Mouse (Mus musculus): Measurements from ENCODE around the gene Camk2g. TPM values are rescaled to one million over a fixed set of nuclear protein-coding genes. Genes with fewer than 3 reads are reported as not detected.
A peak's percentile ranks its signal among the peaks of the same experiment; 100 is the strongest.

Gene Camk2g
- polyA plus RNA-seq, 2 experiments = 3.9 to 5.4 TPM

GRCm38 (mm10) chr14:20836171-20836904, 42.5 kb upstream of the Camk2g start, which contains the start of gene Plau:
TSS of gene Plau (plus strand) at chr14:20836660.
- Histone ChIP-seq H3K27me3 (ENCODE audit: control insufficient read depth, insufficient read depth, low read length) (peaks cover 14% of the 10 kb centered on the region; the same call in 1 of the 2 replicates), H3K4me1 (replicated peaks; ENCODE audit: control insufficient read depth in 2 of 2, insufficient read depth in 2 of 2, low read length in 1 of 2) (peaks cover 0 to 3% of the 10 kb centered on the region in 2 experiments; a peak in 1 of 4 replicates), H3K27ac (no peak within 1 kb of the TSS), H3K4me2 (ENCODE audit: low read depth) (peak within 1 kb of the TSS; percentile 68), H3K9me3 (ENCODE audit: control insufficient read depth, low read length) (no peaks in the 10 kb centered on the region), H3K9ac (replicated peaks) (no peak within 1 kb of the TSS), H3K4me3 (ENCODE audit: insufficient read depth in 1 of 2, low read depth in 2 of 2, low read length in 2 of 2) (peak within 1 kb of the TSS; percentile 45 to 46), H3K36me3 (replicated peaks; ENCODE audit: control insufficient read depth, insufficient read depth, low read depth) (no peaks in the 10 kb centered on the region)
- 2% methylated on average over 33 of the region's 33 CpGs for WGBS (ENCODE audit: insufficient replicate concordance)
- peak in 1 of 3 experiments; percentile 19 for DNase-seq (ENCODE audit: low read depth in 3 of 3, low spot score in 3 of 3)
- peak; percentile 50; the same call in 1 of the 2 replicates for ATAC-seq (ENCODE audit: insufficient read depth)
- TF ChIP-seq EP300 (IDR thresholded peaks at IDR 0.05; ENCODE audit: low read depth) (no peak), CTCF (IDR thresholded peaks at IDR 0.05; ENCODE audit: low read depth) (no peak)

GRCm38 (mm10) chr14:20834136-20834535, 40.2 kb upstream of the Camk2g start:
- no peak for ATAC-seq (ENCODE audit: insufficient read depth)

GRCm38 (mm10) chr14:20833525-20833924, 39.6 kb upstream of the Camk2g start:
- DNase-seq (ENCODE audit: low read depth in 3 of 3, low spot score in 3 of 3) = no peak
- Histone ChIP-seq H3K4me3 (ENCODE audit: insufficient read depth in 1 of 2, low read depth in 2 of 2, low read length in 2 of 2) (no peak overlapping the region), H3K27me3 (ENCODE audit: control insufficient read depth, insufficient read depth, low read length) (peaks cover 14% of the 10 kb centered on the region; the same call in 1 of the 2 replicates), H3K9ac (replicated peaks) (no peak overlapping the region), H3K9me3 (ENCODE audit: control insufficient read depth, low read length) (no peaks in the 10 kb centered on the region), H3K4me2 (ENCODE audit: low read depth) (no peak overlapping the region), H3K4me1 (replicated peaks; ENCODE audit: control insufficient read depth in 2 of 2, insufficient read depth in 2 of 2, low read length in 1 of 2) (peaks cover 0 to 8% of the 10 kb centered on the region in 2 experiments; a peak in 2 of 4 replicates), H3K27ac (no peak overlapping the region), H3K36me3 (replicated peaks; ENCODE audit: control insufficient read depth, insufficient read depth, low read depth) (no peaks in the 10 kb centered on the region)
- ATAC-seq (ENCODE audit: insufficient read depth) = no peak
- TF ChIP-seq CTCF (IDR thresholded peaks at IDR 0.05; ENCODE audit: low read depth) (no peak), EP300 (IDR thresholded peaks at IDR 0.05; ENCODE audit: low read depth) (no peak)
- 58% methylated on average over 4 of the region's 4 CpGs for WGBS (ENCODE audit: insufficient replicate concordance)

More at GRCm38 (mm10) chr14:20834136-20834535, 40.2 kb upstream of the Camk2g start:
- no peak overlapping the region for H3K4me2 ChIP-seq (ENCODE audit: low read depth)
- H3K9ac ChIP-seq (replicated peaks) = no peak overlapping the region
- 13% methylated on average over 7 of the region's 7 CpGs for WGBS (ENCODE audit: insufficient replicate concordance)
- H3K36me3 ChIP-seq (replicated peaks; ENCODE audit: control insufficient read depth, insufficient read depth, low read depth) = no peaks in the 10 kb centered on the region
- H3K4me1 ChIP-seq (replicated peaks; ENCODE audit: control insufficient read depth in 2 of 2, insufficient read depth in 2 of 2, low read length in 1 of 2) = peaks cover 0 to 8% of the 10 kb centered on the region in 2 experiments; a peak in 2 of 4 replicates
- no peak for TF ChIP-seq EP300 (IDR thresholded peaks at IDR 0.05; ENCODE audit: low read depth)
- TF ChIP-seq CTCF (IDR thresholded peaks at IDR 0.05; ENCODE audit: low read depth) = no peak
- no peak overlapping the region for H3K27ac ChIP-seq
- H3K4me3 ChIP-seq (ENCODE audit: insufficient read depth in 1 of 2, low read depth in 2 of 2, low read length in 2 of 2) = no peak overlapping the region
- no peak for DNase-seq (ENCODE audit: low read depth in 3 of 3, low spot score in 3 of 3)
- no peaks in the 10 kb centered on the region for H3K9me3 ChIP-seq (ENCODE audit: control insufficient read depth, low read length)
- H3K27me3 ChIP-seq (ENCODE audit: control insufficient read depth, insufficient read depth, low read length) = peaks cover 14% of the 10 kb centered on the region; the same call in 1 of the 2 replicates

GRCm38 (mm10) chr14:20831915-20832314, 38.0 kb upstream of the Camk2g start:
- 49% methylated on average over 1 of the region's 1 CpGs for WGBS (ENCODE audit: insufficient replicate concordance)

More at GRCm38 (mm10) chr14:20831915-20832314, 38.0 kb upstream of the Camk2g start:
- Histone ChIP-seq H3K4me3 (ENCODE audit: insufficient read depth in 1 of 2, low read depth in 2 of 2, low read length in 2 of 2) (no peak overlapping the region), H3K27me3 (ENCODE audit: control insufficient read depth, insufficient read depth, low read length) (peaks cover 11% of the 10 kb centered on the region; the same call in 1 of the 2 replicates), H3K9me3 (ENCODE audit: control insufficient read depth, low read length) (no peaks in the 10 kb centered on the region), H3K36me3 (replicated peaks; ENCODE audit: control insufficient read depth, insufficient read depth, low read depth) (no peaks in the 10 kb centered on the region), H3K9ac (replicated peaks) (no peak overlapping the region), H3K4me2 (ENCODE audit: low read depth) (no peak overlapping the region), H3K4me1 (replicated peaks; ENCODE audit: control insufficient read depth in 2 of 2, insufficient read depth in 2 of 2, low read length in 1 of 2) (peaks cover 0 to 8% of the 10 kb centered on the region in 2 experiments; a peak in 2 of 4 replicates), H3K27ac (no peak overlapping the region)
- ATAC-seq (ENCODE audit: insufficient read depth) (no peak), DNase-seq (ENCODE audit: low read depth in 3 of 3, low spot score in 3 of 3) (no peak)
- TF ChIP-seq CTCF (IDR thresholded peaks at IDR 0.05; ENCODE audit: low read depth) (no peak), EP300 (IDR thresholded peaks at IDR 0.05; ENCODE audit: low read depth) (no peak)

Data from liver, embryonic 14.5 days (tissue).